Mouse (Mus musculus): ENCODE measurements at regions not wholly inside any gene's neighbourhood (a gene's known extent, or its start where the extent isn't known, plus 50 kb on each side); places are given as distances from the start of the nearest gene placed in this dataset.

GRCm38 (mm10) chr5:75880088-75880684 lies 98.1 kb downstream of the Kdr start:
- no peak for DNase-seq (ENCODE audit: low spot score)

GRCm38 (mm10) chr5:75878361-75878760 lies 99.9 kb downstream of the Kdr start:
- no peak for DNase-seq (ENCODE audit: low spot score)

- DNase-seq (ENCODE audit: low spot score), result no peak
These were observed 100.7 kb downstream of the Kdr start for GRCm38 (mm10) chr5:75877609-75877971.

- DNase-seq (ENCODE audit: low spot score), result no peak
These were observed 101.2 kb downstream of the Kdr start for GRCm38 (mm10) chr5:75876871-75877608.

GRCm38 (mm10) chr5:75871120-75871519 lies 107.1 kb downstream of the Kdr start:
- DNase-seq (ENCODE audit: low spot score), result peak; percentile 86

- DNase-seq (ENCODE audit: low spot score), result peak; percentile 24
These were observed 107.6 kb downstream of the Kdr start for GRCm38 (mm10) chr5:75870666-75871065.

- no peak for DNase-seq (ENCODE audit: low spot score)
These were observed 108.7 kb downstream of the Kdr start for GRCm38 (mm10) chr5:75869535-75869934.

GRCm38 (mm10) chr5:75865096-75865495 lies 113.2 kb downstream of the Kdr start:
- DNase-seq (ENCODE audit: low spot score), result no peak

GRCm38 (mm10) chr5:75863358-75863757 lies 114.9 kb downstream of the Kdr start:
- no peak for DNase-seq (ENCODE audit: low spot score)

GRCm38 (mm10) chr5:75862630-75862991 lies 115.6 kb downstream of the Kdr start:
- DNase-seq (ENCODE audit: low spot score), result peak; percentile 28

- no peak for DNase-seq (ENCODE audit: low spot score)
These were observed 116.2 kb downstream of the Kdr start for GRCm38 (mm10) chr5:75861916-75862629.

- DNase-seq (ENCODE audit: low spot score), result no peak
These were observed 118.9 kb downstream of the Kdr start for GRCm38 (mm10) chr5:75859316-75859836.

GRCm38 (mm10) chr5:75850855-75851254 lies 127.4 kb downstream of the Kdr start:
- DNase-seq (ENCODE audit: low spot score), result no peak

- no peak for DNase-seq (ENCODE audit: low spot score)
These were observed 130.3 kb downstream of the Kdr start for GRCm38 (mm10) chr5:75847966-75848365.

GRCm38 (mm10) chr5:75847341-75847740 lies 130.9 kb downstream of the Kdr start:
- no peak for DNase-seq (ENCODE audit: low spot score)

GRCm38 (mm10) chr5:75846016-75846415 lies 132.2 kb downstream of the Kdr start:
- DNase-seq (ENCODE audit: low spot score), result no peak

GRCm38 (mm10) chr5:75843807-75844206 lies 134.5 kb downstream of the Kdr start:
- DNase-seq (ENCODE audit: low spot score), result no peak

- DNase-seq (ENCODE audit: low spot score), result no peak
These were observed 137.8 kb downstream of the Kdr start for GRCm38 (mm10) chr5:75840421-75840820.

- peak; percentile 7 for DNase-seq (ENCODE audit: low spot score)
These were observed 142.7 kb downstream of the Kdr start for GRCm38 (mm10) chr5:75835556-75835961.

GRCm38 (mm10) chr5:75834766-75835555 lies 143.3 kb downstream of the Kdr start:
- DNase-seq (ENCODE audit: low spot score), result no peak

GRCm38 (mm10) chr5:75832341-75832740 lies 145.9 kb downstream of the Kdr start:
- DNase-seq (ENCODE audit: low spot score), result no peak

All from gastrocnemius, adult 18-20 months (tissue).